Mouse (Mus musculus): ENCODE data around the gene Smyd3.

Smyd3 gene

GRCm38 (mm10) chr1:179458987-179459368 lies 58.9 kb downstream of the Smyd3 start:
- no peak for DNase-seq (ENCODE audit: low read depth)

GRCm38 (mm10) chr1:179458236-179458986 lies 59.4 kb downstream of the Smyd3 start:
- peak; percentile 60 for DNase-seq (ENCODE audit: low read depth)

- DNase-seq (ENCODE audit: low read depth) = peak; percentile 17
Observed at GRCm38 (mm10) chr1:179454600-179454999, 63.2 kb downstream of the Smyd3 start.

- peak; percentile 52 for DNase-seq (ENCODE audit: low read depth)
Observed at GRCm38 (mm10) chr1:179451211-179451610, 66.6 kb downstream of the Smyd3 start.

- no peak for DNase-seq (ENCODE audit: low read depth)
Observed at GRCm38 (mm10) chr1:179446845-179447212, 71.0 kb downstream of the Smyd3 start.

- DNase-seq (ENCODE audit: low read depth) = no peak
Observed at GRCm38 (mm10) chr1:179446127-179446844, 71.6 kb downstream of the Smyd3 start.

- no peak for DNase-seq (ENCODE audit: low read depth)
Observed at GRCm38 (mm10) chr1:179443835-179444234, 74.0 kb downstream of the Smyd3 start.

- no peak for DNase-seq (ENCODE audit: low read depth)
Observed at GRCm38 (mm10) chr1:179443423-179443822, 74.4 kb downstream of the Smyd3 start.

- DNase-seq (ENCODE audit: low read depth) = no peak
Observed at GRCm38 (mm10) chr1:179436596-179436995, 81.2 kb downstream of the Smyd3 start.

GRCm38 (mm10) chr1:179434443-179435260 lies 83.2 kb downstream of the Smyd3 start:
- DNase-seq (ENCODE audit: low read depth) = no peak

- no peak for DNase-seq (ENCODE audit: low read depth)
Observed at GRCm38 (mm10) chr1:179433828-179434227, 84.0 kb downstream of the Smyd3 start.

- DNase-seq (ENCODE audit: low read depth) = no peak
Observed at GRCm38 (mm10) chr1:179433355-179433754, 84.5 kb downstream of the Smyd3 start.

- DNase-seq (ENCODE audit: low read depth) = no peak
Observed at GRCm38 (mm10) chr1:179430077-179430476, 87.8 kb downstream of the Smyd3 start.

GRCm38 (mm10) chr1:179424879-179425472 lies 92.9 kb downstream of the Smyd3 start:
- DNase-seq (ENCODE audit: low read depth) = peak; percentile 36

- no peak for DNase-seq (ENCODE audit: low read depth)
Observed at GRCm38 (mm10) chr1:179419091-179419490, 98.8 kb downstream of the Smyd3 start.

GRCm38 (mm10) chr1:179408086-179408485 lies 109.8 kb downstream of the Smyd3 start:
- DNase-seq (ENCODE audit: low read depth) = no peak

- no peak for DNase-seq (ENCODE audit: low read depth)
Observed at GRCm38 (mm10) chr1:179400835-179401234, 117.0 kb downstream of the Smyd3 start.

GRCm38 (mm10) chr1:179398639-179399038 lies 119.2 kb downstream of the Smyd3 start:
- DNase-seq (ENCODE audit: low read depth) = no peak

- no peak for DNase-seq (ENCODE audit: low read depth)
Observed at GRCm38 (mm10) chr1:179386237-179386975, 131.4 kb downstream of the Smyd3 start.

GRCm38 (mm10) chr1:179385691-179386090 lies 132.2 kb downstream of the Smyd3 start:
- peak; percentile 12 for DNase-seq (ENCODE audit: low read depth)

- no peak for DNase-seq (ENCODE audit: low read depth)
Observed at GRCm38 (mm10) chr1:179384296-179384695, 133.5 kb downstream of the Smyd3 start.
